Mouse (Mus musculus) lung, adult 2 months (tissue): Measurements from ENCODE around the gene Baz2b. TPM values are rescaled to one million over a fixed set of nuclear protein-coding genes. Genes with fewer than 3 reads are reported as not detected.

ENCODE experiments used
- DNase-seq: peaks from one replicate; pipeline ENCODE4 v3.0.0; 2022
- H3K4me1 ChIP-seq: fragments of 200-500 bp; 2 replicates; pipeline ENCODE4 v1.6.1; 2011; ENCODE audit warnings: low read length; ENCODE audit not compliant: control insufficient read depth, insufficient read depth
- H3K4me3 ChIP-seq: fragments of 200-500 bp; replicated peaks from 2 replicates; pipeline ENCODE3; 2011; ENCODE audit warnings: low read depth, mild to moderate bottlenecking, control low read depth, low read length; ENCODE audit errors: extremely low read depth
- CTCF ChIP-seq: fragments of 200-500 bp; IDR thresholded peaks from 2 replicates; pipeline ENCODE4 v1.5.1; 2011; ENCODE audit warnings: mild to moderate bottlenecking, low read length, control low read depth; ENCODE audit not compliant: insufficient read depth
- POLR2A ChIP-seq: fragments of 200-500 bp; IDR thresholded peaks from 2 replicates; pipeline ENCODE4 v1.6.1; 2011; ENCODE audit warnings: low read depth, mild to moderate bottlenecking, control low read depth, low read length, borderline replicate concordance; ENCODE audit errors: extremely low read depth
- WGBS: fragments of 180-500 bp; shearing (Covaris S2); methylation state at CpG from one replicate; pipeline ENCODE4 v1.1.7; 2018; 5-methylcytosine and 5-hydroxymethylcytosine counted together
- polyA plus RNA-seq: library from polyadenylated mRNA; depleted of rRNA; stranded (reverse); fragments of >200 nt; gene quantifications from 2 replicates; pipeline ENCODE4 v1.2.3, GENCODE M21; 2012

The Baz2b gene
- polyA plus RNA-seq, 1 experiment: 21.9 TPM

DNA sequence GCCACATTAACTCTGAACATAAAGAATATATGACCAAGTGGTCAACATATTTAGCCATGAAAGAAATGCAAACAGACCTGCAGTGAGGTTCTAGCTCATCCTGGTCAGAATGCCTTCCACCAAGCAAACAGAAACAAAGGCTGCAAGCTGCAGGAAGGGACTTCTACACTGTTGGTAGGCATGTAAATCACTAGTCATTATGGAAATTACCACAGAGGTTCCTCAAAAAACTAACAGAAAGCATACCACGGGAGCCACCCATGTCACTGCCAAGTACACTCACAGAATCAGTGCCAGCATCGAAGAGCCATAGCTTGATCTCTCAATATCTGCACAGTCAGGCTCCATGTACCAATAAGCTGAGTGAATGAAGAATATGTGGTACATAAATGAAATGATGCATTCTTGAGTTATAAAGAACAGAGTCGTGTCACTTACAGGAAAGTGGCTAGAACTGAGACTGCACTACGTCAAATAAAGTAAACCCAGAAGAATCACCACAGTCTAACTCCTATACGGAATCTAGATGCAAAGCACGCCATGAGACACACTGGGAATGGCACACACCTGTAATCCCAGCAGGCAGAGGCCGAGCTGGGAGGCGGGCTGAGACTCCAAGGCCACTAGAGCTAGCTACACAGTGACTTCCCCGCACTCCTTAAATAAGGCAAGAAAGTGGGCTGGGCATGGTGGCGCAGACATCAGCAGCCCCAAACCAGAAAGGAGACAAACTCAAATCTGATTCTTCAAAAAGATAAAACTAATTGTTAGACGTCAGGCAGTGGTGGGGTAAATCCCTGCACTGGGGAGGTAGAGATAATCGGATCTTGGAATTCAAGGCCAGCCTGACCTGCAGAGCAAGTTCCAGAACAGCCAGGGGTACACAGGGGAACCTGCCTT is 95.7 kb downstream of the Baz2b start:
- Histone ChIP-seq H3K4me3 (no peak overlapping the region), H3K4me1 (peaks cover 12% of the 10 kb centered on the region)
- WGBS: 68% methylated on average over 12 of the region's 12 CpGs
- no peak for DNase-seq
- no peak for TF ChIP-seq CTCF
- no peak for TF ChIP-seq POLR2A

DNA sequence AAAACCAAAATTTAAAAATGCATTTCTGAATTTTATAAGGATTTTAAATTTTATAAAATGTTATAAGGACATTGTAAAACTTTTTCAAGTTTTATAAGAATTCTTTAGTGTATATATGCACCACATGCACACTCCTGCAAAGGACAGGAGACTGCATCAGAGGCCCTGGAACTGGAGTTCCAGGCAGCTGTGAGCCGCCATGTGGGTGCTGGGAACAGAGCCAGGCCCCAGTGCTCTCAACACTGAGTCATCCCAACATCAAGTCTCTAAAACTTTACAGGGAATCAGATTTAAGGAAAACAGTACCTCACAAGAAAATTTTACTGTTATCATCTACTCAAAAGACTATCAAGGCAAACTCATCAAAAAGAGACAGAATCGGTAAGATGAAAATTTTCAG is 97.5 kb downstream of the Baz2b start:
- DNase-seq: no peak
- WGBS: 79% methylated on average over 2 of the region's 2 CpGs
- peaks cover 6% of the 10 kb centered on the region for H3K4me1 ChIP-seq
- TF ChIP-seq CTCF (no peak), POLR2A (no peak)
- no peak overlapping the region for H3K4me3 ChIP-seq

DNA sequence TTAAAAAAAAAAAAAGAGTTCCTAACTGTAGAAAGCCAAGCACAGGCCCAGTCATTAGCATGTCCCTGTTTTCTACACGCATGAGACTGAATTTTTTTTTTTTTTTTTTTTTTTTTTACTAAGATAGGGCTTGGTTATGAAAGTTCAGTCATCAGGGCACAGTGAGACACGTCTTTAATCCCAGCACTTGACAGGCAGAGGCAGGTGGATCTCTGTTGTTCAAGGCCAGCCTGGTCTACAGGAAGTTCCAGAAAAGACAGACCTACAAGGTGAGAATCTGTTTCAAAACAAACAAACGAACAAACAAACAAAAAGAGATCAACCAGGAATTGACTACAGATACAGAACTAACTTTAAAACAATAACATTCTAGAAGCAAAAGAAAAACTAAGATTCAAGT is 100.6 kb downstream of the Baz2b start:
- no peak for DNase-seq
- peaks cover 4% of the 10 kb centered on the region for H3K4me1 ChIP-seq
- TF ChIP-seq POLR2A (no peak), CTCF (no peak)
- H3K4me3 ChIP-seq: no peak overlapping the region
- 72% methylated on average over 3 of the region's 3 CpGs for WGBS

DNA sequence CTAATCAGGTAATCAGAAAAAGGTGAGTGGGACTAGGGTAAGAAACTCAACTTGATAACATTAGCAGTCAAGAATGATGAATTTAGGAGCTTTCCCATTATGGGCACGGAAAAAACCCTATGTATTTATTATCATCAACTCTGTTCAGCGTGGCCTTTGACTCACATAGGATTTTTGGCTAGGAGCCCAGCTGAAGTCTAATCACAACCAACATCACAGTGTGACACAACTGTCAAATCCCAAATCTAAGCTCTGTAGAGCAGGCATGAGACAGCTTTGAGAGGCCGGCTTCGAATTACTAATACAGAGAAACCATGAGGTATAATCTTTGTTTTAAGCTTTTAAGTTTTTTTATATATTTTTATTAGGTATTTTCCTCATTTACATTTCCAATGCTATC is 113.0 kb downstream of the Baz2b start:
- Histone ChIP-seq H3K4me1 (no peaks in the 10 kb centered on the region), H3K4me3 (no peak overlapping the region)
- no peak for DNase-seq
- 78% methylated on average over 4 of the region's 4 CpGs for WGBS
- TF ChIP-seq CTCF (no peak), POLR2A (no peak)

DNA sequence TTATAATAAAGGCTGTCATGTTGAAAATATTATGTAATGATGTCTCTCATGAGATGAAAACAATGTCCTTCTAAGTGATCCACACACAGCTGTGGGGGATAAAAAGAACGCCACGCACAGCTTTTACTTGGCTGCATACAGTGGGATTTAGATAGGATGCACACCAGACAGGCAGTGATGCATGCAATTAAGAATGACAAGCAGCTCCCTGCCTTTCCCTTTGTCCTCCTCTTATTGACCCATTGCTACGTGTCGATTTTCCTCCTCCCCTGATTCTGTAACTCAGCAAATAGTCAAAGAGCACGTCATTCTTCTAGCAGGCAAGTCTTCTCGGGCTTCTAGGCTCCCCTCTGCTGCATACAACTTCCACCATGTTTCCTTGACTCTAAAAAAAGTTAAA is 119.4 kb downstream of the Baz2b start:
- peaks cover 12% of the 10 kb centered on the region for H3K4me1 ChIP-seq
- DNase-seq: no peak
- H3K4me3 ChIP-seq: no peak overlapping the region
- WGBS: 78% methylated on average over 6 of the region's 6 CpGs
- TF ChIP-seq POLR2A: no peak
- no peak for TF ChIP-seq CTCF

DNA sequence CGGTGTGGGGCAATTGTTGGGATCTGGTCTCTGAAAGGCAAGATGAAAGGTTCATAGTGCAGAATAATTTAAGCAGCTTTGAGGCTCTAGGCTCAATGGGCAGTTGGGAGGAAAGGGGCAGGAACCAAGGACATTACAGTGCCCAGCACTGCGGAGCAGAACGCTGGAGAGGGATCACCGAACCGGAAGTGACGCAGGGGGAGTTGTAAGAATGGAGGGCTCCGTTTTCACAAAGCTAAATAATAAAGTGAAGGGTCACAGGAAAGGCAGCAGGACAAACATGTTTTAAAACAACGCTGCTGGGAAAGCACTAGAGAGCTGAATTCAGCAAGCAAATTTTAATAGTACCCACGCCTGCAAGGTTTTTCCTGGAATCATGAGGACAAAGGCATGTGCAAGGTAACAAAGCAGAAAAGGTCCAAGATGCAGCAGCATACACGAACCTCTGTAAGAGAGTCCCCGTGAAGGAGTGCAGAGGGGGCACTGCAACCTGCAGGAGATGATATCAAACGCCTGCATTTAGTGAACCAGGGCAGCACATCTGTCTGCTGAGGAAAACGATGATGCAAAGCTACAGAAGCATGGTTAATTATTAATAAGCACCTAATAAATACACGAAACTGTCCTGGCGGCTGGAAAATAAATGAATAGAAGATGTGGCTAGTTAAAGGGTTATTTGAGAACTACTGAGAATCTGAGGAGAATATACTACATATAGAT is 120.0 kb downstream of the Baz2b start:
- TF ChIP-seq CTCF (no peak), POLR2A (no peak)
- no peak for DNase-seq
- 59% methylated on average over 15 of the region's 15 CpGs for WGBS

DNA sequence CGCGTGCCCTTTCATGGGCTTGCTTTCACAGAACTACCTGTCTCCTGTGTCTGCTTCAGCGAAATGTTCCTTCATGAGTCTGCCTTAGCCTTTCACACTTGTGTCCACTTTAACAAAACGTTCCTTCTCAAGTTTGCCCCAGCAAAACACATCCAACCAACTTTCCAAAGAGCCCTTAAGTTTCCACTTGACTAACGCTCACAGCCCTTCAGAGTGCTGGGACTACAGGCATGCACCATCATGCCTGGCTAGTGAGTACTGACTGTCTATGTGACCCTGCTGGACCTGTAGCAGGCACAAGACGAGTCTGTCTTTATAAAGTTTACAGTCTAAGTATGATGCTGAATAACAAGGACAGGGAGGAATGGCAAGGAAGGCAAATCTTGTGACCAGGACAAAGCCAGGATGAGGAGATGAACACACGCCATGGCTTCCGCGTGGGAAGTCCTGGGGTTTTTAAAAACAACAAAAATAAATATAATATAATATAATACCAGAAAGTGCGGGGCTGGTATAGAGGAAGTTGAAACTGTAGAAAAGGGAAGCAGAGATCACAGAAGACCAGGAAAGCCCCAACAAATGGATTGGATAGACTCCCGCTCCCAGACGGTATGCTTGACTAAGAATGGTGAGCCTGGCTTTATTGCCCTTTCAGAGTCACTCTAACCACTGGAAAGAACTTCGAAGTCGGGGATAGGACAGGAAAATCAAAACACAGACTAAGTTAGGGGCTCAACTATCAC is 120.7 kb downstream of the Baz2b start:
- DNase-seq: peak; percentile 34
- TF ChIP-seq POLR2A (no peak), CTCF (no peak)
- 74% methylated on average over 14 of the region's 14 CpGs for WGBS
- Histone ChIP-seq H3K4me1 (peaks cover 13% of the 10 kb centered on the region), H3K4me3 (no peak overlapping the region)

More for the DNA sequence above, 120.0 kb downstream of the Baz2b start:
- Histone ChIP-seq H3K4me3 (no peak overlapping the region), H3K4me1 (peaks cover 13% of the 10 kb centered on the region)

DNA sequence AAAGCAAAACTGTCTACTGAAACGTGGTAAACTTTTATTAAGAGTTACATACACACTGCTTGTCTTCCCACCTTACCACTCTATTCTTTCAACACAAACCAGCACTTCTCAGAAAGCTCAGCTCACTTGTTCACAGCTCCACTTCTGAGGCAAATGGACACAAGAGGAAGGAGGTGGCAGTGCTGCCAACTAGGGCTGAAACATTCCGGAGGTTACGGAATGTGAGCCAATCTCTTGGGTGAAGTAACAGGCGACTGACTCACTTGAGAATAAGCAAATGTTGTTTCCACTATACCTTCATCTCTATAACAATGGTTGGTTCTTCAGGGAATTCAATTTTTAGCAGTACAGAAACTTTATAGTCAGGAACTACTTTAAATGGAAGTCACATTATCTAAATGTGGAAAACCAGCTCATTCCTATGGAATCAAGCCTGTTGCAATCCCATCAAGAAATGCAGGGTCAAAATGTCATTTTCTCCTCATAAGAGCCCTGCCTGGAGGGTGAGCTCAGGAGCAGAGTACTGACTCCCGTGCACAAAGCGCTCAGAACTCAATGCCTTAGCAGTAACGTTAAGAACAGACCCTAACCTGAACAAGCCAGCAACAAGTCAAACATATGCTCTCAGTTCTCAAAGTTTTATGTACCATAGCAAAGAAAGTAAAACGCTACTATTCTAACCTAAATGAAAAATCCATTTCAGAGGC is 123.3 kb downstream of the Baz2b start:
- H3K4me1 ChIP-seq: peaks cover 24% of the 10 kb centered on the region
- DNase-seq: peak; percentile 56
- 38% methylated on average over 8 of the region's 8 CpGs for WGBS
- TF ChIP-seq CTCF: no peak
- TF ChIP-seq POLR2A: no peak
- H3K4me3 ChIP-seq: no peak overlapping the region

DNA sequence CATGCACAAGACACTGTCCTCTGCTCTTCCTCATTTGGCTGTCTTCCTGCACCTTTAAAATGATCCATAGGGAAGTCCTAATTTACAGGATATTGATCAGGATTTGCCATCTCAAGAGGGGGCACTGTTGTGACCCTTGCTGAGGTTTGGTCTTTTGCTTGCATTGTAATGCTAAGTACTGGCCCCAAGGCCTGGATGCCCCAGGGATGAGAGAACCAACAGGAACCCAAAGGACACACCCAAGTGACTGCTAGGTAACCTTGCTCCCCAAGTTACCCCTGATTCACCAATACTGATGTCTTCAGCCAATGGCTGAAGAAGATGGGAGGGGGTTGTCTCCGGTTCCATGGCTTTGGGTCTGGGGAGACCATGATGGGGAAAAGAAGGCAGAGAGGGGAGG is 124.8 kb downstream of the Baz2b start:
- H3K4me3 ChIP-seq: no peak overlapping the region
- peaks cover 29% of the 10 kb centered on the region for H3K4me1 ChIP-seq
- TF ChIP-seq CTCF (no peak), POLR2A (no peak)
- 90% methylated on average over 1 of the region's 1 CpGs for WGBS
- no peak for DNase-seq
